Mouse (Mus musculus): Measurements from ENCODE around the gene Mpst. TPM values are rescaled to one million over a fixed set of nuclear protein-coding genes. Genes with fewer than 3 reads are reported as not detected.

Gene Mpst
- polyA plus RNA-seq, 1 experiment = 13.3 TPM

DNA sequence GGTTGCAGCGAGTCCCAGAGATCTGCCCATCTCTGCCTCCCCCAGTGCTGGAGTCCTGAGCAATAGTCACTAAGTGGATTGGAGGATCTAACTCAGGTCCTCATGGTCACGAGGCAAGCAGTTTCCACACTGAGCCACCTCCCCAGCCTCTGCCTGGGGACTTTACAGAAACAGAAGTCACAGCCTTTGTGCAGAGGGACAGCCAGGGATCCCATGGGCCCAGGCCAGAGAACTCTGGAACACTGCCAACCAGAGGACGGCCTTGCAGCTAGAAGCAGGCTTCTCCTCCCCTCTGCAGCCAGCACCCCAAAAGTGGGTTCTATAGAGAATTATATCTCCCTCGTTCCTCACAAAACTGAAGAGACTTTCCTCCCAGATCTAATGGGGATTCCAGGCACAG, 4.3 kb upstream of the Mpst start:
- H3K27ac ChIP-seq (ENCODE audit: insufficient read depth, low read length) = no peak overlapping the region
- H3K4me3 ChIP-seq (ENCODE audit: insufficient read depth, low read length) = no peak overlapping the region
- no peaks in the 10 kb centered on the region for H3K4me1 ChIP-seq (ENCODE audit: control insufficient read depth, insufficient read depth, low read length)
- TF ChIP-seq POLR2A (IDR thresholded peaks at IDR 0.05; ENCODE audit: low read depth, low read length) (no peak), CTCF (IDR thresholded peaks at IDR 0.05; ENCODE audit: borderline replicate concordance, insufficient read depth, low read length) (no peak)

DNA sequence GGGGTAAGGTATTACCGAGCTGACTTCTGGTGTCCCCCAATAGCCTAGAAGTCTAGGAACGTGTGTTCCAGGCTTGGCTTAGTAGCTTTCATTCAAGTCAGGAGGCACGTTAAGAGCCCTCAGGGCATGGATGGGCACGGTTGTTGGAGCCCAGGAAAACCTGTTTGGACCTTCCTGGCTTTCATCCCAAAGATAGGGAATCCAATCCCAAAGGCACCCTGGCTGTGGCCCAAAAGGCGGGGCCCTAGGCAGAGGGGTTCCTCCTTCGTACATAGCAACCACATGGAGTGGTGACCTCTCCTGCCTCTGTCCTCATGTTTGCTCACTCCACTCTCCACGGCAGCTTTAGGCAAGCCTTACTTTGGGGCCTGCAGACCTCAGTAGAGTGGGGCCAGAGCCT, 3.8 kb upstream of the Mpst start:
- Histone ChIP-seq H3K4me1 (ENCODE audit: control insufficient read depth, insufficient read depth, low read length) (peaks cover 2% of the 10 kb centered on the region; the same call in 1 of the 2 replicates), H3K4me3 (ENCODE audit: insufficient read depth, low read length) (no peak overlapping the region), H3K27ac (ENCODE audit: insufficient read depth, low read length) (no peak overlapping the region)
- no peak for TF ChIP-seq POLR2A (IDR thresholded peaks at IDR 0.05; ENCODE audit: low read depth, low read length)
- no peak for TF ChIP-seq CTCF (IDR thresholded peaks at IDR 0.05; ENCODE audit: borderline replicate concordance, insufficient read depth, low read length)

DNA sequence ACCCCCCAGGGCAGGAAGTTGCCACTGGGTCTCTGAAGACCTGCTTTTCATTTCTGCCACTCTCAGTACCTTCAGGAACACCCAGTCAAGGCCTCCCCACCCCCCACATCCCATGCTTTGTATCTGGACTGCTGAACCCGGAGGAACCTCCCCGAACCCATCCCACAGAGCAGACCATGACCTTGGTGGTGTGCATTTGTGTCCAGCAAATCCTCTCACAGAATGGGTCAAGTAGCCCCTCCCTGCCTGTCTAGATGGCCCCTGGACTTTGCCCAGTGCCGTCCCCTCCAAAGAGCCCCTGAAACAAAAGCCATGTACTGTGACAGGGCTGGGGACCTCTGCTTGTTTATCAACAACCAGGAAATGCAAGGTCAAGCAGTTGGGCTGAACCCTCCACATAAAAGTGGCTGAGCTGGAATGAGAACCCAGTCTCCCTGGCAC, 2.9 kb upstream of the Mpst start:
- Histone ChIP-seq H3K4me1 (ENCODE audit: control insufficient read depth, insufficient read depth, low read length) (peaks cover 2% of the 10 kb centered on the region; the same call in 1 of the 2 replicates), H3K4me3 (ENCODE audit: insufficient read depth, low read length) (no peak overlapping the region), H3K27ac (ENCODE audit: insufficient read depth, low read length) (no peak overlapping the region)
- TF ChIP-seq CTCF (IDR thresholded peaks at IDR 0.05; ENCODE audit: borderline replicate concordance, insufficient read depth, low read length) = no peak
- no peak for TF ChIP-seq POLR2A (IDR thresholded peaks at IDR 0.05; ENCODE audit: low read depth, low read length)

DNA sequence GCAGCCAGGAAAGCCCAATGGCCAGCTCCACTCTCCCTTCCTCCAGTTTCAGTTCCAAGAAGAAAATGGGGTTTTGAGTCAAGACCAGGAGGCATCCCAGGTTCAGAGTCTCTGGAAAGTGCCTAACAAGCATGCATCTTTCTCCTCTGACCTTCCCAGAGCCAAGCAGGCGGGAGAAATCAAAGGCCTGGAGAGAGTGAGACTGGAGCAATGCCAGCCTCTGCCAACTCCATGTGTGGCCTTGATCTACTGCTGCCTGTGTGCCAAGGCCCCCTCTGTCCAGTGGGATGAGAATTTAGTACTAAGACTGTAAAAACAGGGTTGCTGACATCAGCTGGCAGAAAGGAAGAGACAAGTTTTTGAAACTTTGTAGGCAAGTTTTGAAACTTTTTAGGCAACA, 2.3 kb upstream of the Mpst start:
- Histone ChIP-seq H3K4me1 (ENCODE audit: control insufficient read depth, insufficient read depth, low read length) (peaks cover 2% of the 10 kb centered on the region; the same call in 1 of the 2 replicates), H3K4me3 (ENCODE audit: insufficient read depth, low read length) (no peak overlapping the region), H3K27ac (ENCODE audit: insufficient read depth, low read length) (no peak overlapping the region)
- no peak for TF ChIP-seq CTCF (IDR thresholded peaks at IDR 0.05; ENCODE audit: borderline replicate concordance, insufficient read depth, low read length)

DNA sequence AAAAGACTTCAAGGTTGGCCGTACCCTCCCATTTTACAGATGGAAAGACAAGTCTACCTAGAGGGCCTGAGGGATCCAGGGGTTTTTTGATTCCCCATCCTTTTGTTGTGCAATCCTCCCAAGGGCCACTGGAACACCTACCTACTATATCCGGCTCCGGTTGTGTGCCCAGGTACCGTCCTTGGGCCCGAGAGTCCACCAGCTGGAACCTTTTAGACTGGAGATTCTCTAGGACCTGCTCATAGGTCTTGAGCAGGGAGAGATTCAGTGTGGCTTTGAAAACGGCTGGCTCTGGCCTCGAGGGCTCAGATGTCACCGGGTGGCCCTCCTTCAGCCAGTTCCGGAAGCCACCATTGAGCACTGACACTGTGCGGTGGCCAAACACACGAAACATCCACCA, 1.1 kb upstream of the Mpst start:
- peak overlapping the region; percentile 62; the same call in 1 of the 2 replicates for H3K4me3 ChIP-seq (ENCODE audit: insufficient read depth, low read length)
- H3K4me1 ChIP-seq (ENCODE audit: control insufficient read depth, insufficient read depth, low read length) = peaks cover 2% of the 10 kb centered on the region; the same call in 1 of the 2 replicates
- TF ChIP-seq POLR2A (IDR thresholded peaks at IDR 0.05; ENCODE audit: low read depth, low read length) (no peak), CTCF (IDR thresholded peaks at IDR 0.05; ENCODE audit: borderline replicate concordance, insufficient read depth, low read length) (no peak)
- no peak overlapping the region for H3K27ac ChIP-seq (ENCODE audit: insufficient read depth, low read length)

DNA sequence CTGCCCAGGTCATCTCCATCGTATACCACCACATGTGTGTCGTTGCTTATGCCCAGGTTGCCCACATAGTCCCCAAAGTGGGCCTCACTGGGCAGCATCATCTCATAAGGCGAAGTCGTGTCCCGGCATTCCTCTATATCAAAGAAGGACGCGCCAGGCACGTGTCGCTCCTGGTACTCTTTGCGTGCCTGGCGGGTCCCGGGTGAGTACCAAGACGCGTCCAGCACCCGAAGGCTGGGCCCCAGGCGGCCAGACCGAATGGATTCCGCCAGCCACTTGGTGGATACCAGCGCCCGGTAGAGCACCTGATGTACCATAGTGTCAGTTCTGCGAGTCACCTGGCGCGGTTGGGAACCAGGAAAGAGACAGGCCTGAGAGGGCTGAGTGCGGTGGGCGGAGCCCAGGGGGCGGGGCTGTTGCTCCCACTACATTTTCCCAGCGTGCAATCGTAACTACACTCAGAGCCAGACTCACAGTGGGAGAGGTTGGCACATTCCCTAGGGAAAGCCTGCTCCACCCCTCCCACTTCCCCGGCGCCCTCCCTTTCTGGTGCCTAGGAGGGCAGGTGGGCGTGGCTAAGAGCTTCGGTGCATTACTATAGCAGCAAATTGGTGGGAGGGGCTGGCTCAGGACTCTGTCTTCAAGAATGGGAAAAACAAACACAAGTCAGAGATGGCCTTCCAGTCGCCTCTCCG, 552 bp upstream of the Mpst start, which contains the start of gene Tst:
Gene Tst, minus strand, starts transcription at position 391 of the 695 bp plus-strand sequence.
- TF ChIP-seq POLR2A (IDR thresholded peaks at IDR 0.05; ENCODE audit: low read depth, low read length) = no peak
- no peak for TF ChIP-seq CTCF (IDR thresholded peaks at IDR 0.05; ENCODE audit: borderline replicate concordance, insufficient read depth, low read length)
- peak within 1 kb of the TSS; percentile 62 for H3K4me3 ChIP-seq (ENCODE audit: insufficient read depth, low read length)
- peak within 1 kb of the TSS; percentile 76 for H3K27ac ChIP-seq (ENCODE audit: insufficient read depth, low read length)
- H3K4me1 ChIP-seq (ENCODE audit: control insufficient read depth, insufficient read depth, low read length) = peaks cover 2% of the 10 kb centered on the region; the same call in 1 of the 2 replicates

DNA sequence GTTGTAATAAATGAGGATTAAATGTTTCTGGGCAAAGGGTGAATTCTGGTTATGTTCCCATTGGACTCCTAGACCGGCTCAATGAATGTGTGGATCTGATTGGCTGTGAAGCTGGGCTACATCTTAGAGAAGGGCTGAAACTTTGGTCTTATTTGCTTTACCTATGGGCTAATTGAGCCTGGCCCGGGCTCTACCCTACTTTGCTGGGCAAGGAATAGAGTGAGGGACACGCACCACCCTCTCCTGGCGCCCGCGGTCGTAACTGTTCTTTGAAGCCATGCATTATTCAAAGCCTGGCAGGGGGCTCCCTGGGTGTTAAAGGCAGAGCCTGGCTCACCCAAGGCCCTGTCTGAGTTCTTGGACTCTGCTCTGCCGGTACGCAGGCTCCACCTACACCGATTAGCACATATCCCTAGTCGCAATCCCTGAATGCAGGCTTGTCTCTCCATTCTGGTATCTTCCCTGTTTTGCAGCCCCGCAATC, 3.4 kb downstream of the Mpst start:
- peaks cover 2% of the 10 kb centered on the region; the same call in 1 of the 2 replicates for H3K4me1 ChIP-seq (ENCODE audit: control insufficient read depth, insufficient read depth, low read length)
- no peak overlapping the region for H3K4me3 ChIP-seq (ENCODE audit: insufficient read depth, low read length)
- no peak overlapping the region for H3K27ac ChIP-seq (ENCODE audit: insufficient read depth, low read length)
- TF ChIP-seq POLR2A (IDR thresholded peaks at IDR 0.05; ENCODE audit: low read depth, low read length) = no peak
- TF ChIP-seq CTCF (IDR thresholded peaks at IDR 0.05; ENCODE audit: borderline replicate concordance, insufficient read depth, low read length) = no peak

DNA sequence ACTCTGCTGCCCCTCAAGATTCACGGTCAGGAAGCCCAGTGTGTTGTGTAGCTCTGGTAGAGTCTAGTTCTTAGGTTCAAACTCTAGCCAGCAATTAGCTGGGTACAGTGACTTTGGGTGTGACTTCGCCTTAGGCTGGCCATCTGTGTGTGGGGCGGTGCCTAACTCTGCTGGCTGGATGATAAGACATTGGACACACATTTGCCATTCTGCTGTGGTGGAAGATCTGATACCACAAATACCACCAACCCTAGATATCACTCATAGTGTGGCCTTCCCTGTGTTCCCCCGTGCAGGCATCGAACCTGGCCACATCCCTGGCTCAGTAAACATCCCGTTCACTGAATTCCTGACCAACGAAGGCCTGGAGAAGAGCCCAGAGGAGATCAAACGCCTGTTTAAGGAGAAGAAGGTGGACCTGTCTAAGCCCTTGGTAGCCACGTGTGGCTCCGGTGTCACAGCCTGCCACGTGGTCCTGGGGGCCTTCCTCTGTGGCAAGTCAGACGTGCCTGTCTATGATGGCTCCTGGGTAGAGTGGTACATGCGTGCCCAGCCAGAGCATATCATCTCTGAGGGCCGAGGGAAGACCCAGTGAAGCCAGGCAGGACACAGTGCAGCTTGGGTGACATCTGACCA, 7.0 kb downstream of the Mpst start:
- Histone ChIP-seq H3K4me3 (ENCODE audit: insufficient read depth, low read length) (no peak overlapping the region), H3K4me1 (ENCODE audit: control insufficient read depth, insufficient read depth, low read length) (no peaks in the 10 kb centered on the region), H3K27ac (ENCODE audit: insufficient read depth, low read length) (no peak overlapping the region)
- TF ChIP-seq CTCF (IDR thresholded peaks at IDR 0.05; ENCODE audit: borderline replicate concordance, insufficient read depth, low read length) = no peak
- no peak for TF ChIP-seq POLR2A (IDR thresholded peaks at IDR 0.05; ENCODE audit: low read depth, low read length)

DNA sequence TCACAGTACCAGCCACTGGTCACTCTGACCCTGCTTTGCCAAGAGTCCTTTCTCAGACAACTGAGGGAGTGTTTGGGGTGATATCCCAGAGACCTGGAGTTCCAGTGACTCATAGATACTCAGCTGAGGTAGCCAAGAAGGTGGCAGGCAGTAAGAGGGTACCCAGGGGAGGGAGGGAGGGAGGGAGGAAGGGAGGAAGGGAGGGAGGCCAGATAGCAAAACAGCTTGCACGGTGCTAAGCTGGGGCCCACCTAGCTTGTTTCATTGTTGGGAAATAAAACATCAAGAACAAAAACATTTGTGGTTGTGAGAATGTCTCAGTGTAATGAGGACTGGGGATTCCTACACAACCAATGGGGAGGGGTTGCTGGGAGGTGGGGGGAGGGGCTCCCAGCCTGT, 7.5 kb downstream of the Mpst start:
- Histone ChIP-seq H3K27ac (ENCODE audit: insufficient read depth, low read length) (no peak overlapping the region), H3K4me1 (ENCODE audit: control insufficient read depth, insufficient read depth, low read length) (no peaks in the 10 kb centered on the region), H3K4me3 (ENCODE audit: insufficient read depth, low read length) (no peak overlapping the region)
- TF ChIP-seq CTCF (IDR thresholded peaks at IDR 0.05; ENCODE audit: borderline replicate concordance, insufficient read depth, low read length) (no peak), POLR2A (IDR thresholded peaks at IDR 0.05; ENCODE audit: low read depth, low read length) (no peak)

DNA sequence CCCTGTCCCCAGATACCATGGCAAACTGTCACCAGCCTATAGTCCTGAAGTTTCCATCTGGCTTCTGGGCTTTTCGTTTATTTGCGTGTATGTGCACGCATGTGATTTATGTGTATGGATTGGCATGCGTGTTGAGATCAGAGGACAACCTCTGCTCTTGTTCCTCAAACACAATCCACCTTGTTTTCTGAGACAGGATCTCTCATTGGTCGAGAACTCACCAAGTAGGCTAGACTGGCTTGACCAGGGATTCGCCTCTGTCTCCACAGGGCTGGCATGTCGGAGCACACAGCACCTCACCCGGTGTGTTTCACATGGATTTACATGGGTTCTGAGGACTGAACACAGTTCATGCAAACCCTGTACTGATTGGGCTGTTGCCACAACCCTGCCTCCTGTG, 7.9 kb downstream of the Mpst start:
- no peak overlapping the region for H3K27ac ChIP-seq (ENCODE audit: insufficient read depth, low read length)
- H3K4me3 ChIP-seq (ENCODE audit: insufficient read depth, low read length) = no peak overlapping the region
- TF ChIP-seq POLR2A (IDR thresholded peaks at IDR 0.05; ENCODE audit: low read depth, low read length) (no peak), CTCF (IDR thresholded peaks at IDR 0.05; ENCODE audit: borderline replicate concordance, insufficient read depth, low read length) (no peak)
- H3K4me1 ChIP-seq (ENCODE audit: control insufficient read depth, insufficient read depth, low read length) = no peaks in the 10 kb centered on the region
